Mouse (Mus musculus) lung, postnatal 14 days (tissue): ENCODE data around the gene Adprm.
"Not testable (repeated sequence)": the region's sequence is repeated elsewhere in the genome, so short reads cannot be mapped to it uniquely, and the experiment has no call there.

Experiments
- DNase-seq: peaks from one replicate; pipeline ENCODE4 v3.0.0; 2021

The Adprm gene

DNA sequence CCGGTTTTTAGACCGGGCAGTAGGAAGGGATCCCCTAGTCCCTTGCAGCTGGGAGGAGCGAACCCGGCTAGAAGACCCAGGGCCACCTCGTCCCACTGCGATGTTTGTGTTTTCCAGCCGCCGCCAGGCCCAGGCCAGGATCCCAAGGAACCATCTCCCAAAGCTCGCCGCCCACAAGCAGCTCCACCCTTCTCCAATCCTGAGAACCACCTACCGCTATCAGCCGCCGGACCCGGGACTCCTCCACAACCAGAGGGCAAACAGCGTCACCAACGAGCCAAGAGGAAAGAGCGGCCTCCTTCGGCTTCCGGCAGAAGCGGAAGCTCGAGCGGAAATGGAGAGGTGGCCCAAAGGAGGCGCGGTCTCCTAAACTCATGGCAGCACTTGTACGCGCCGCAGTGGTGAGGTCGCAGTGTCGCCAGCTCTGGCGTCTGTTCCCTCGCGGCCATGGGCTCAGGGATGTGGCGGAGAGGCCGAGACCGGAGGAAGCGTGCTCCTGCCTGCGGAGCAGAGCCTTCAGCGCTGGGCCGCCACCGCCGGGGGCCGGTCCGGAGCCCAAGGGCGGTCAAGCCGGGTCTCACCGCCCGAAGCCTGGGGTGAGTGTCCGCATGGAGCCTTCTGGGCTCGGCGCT, at the start of gene Adprm, which contains the start of gene Sco1:
Gene Adprm, minus strand, starts transcription at position 274 of the 632 bp plus-strand sequence.
Gene Sco1, plus strand, starts transcription at position 350 of the 632 bp plus-strand sequence.
- peak; percentile 88 for DNase-seq

DNA sequence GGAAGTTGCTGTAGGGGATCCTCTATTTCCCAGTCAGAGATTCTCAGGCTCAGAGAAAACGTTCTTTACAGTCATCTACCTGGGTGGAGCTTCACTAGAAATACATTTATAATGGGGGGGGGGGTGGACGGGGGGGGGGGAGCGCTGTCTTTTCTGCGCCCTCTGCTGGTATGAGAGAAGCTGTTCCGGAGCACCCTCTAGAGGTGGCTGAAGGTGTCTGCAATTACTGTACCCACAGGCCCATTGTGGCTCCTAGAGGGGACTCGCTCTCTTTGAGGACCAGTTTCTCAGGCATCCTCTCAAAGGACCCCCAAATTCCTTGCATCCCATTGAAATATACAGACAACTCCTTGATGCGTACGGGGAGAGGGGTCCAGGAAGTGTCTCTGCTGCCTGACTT, 49.3 kb upstream of the Adprm start:
- DNase-seq: peak; percentile 64

DNA sequence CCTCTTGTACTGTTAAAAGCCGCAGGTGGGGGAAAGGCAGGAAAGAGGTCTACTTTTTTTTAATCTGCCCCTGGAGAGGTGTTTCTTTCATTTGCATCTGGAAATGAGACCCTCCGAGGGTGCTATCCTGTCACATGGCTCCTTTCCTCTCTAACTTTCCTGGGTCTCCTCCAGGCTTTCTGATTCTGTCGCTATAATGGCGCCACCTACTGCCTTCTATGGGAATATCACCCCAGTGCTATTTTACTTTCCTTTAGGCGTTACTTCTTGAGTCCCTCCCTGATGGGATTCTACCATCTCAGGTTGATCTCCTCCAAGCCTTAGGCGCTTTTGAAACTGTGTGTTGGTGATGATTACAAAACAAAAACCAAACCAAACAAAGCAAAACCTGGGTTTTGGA, 47.8 kb upstream of the Adprm start:
- DNase-seq: peak; percentile 43

DNA sequence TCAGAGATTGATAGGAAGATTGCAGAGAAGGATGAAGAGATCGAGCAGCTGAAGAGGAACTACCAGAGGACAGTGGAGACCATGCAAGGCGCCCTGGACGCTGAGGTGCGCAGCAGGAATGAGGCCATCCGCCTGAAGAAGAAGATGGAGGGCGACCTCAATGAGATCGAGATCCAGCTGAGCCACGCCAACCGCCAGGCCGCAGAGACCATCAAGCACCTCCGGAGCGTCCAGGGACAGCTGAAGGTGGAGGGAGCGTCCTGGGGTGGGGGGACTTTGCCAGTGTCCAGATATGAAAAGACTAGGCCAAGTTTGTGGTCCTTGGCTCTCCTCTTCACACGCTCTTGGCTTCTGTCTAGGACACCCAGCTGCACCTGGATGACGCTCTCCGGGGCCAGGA, 46.8 kb upstream of the Adprm start:
- no peak for DNase-seq

DNA sequence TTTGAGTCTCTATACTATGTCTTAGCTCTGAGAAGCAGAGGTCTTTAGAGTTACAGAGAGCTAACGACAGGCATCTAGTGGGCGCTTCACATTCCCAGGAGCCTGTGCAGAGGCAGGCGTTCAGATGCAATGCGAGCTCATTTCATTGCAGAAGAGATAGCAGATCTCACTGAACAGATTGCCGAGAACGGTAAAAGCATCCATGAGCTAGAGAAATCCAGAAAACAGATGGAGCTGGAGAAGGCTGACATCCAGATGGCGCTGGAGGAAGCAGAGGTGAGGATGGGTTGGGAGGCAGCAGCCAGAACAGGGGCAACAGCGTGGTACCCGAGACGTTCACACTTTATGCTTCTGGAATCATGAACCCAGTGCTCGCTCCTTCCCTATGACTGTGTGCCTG, 46.0 kb upstream of the Adprm start:
- DNase-seq: no peak

DNA sequence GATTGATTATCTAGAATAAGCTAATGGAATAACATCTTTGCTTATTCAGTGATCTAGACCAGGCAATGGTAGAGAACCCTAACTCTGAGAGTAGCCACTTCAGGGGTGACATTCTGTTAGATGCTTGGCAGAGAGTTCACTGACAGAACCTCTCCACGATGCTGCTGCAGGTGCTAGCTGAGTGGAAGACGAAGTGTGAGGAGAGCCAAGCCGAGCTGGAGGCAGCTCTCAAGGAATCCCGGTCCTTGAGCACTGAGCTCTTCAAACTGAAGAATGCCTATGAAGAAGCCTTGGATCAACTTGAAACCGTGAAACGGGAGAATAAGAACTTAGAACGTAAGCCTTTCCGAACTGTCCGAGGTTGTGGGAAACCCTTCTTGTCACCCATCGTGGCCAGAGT, 45.3 kb upstream of the Adprm start:
- no peak for DNase-seq

DNA sequence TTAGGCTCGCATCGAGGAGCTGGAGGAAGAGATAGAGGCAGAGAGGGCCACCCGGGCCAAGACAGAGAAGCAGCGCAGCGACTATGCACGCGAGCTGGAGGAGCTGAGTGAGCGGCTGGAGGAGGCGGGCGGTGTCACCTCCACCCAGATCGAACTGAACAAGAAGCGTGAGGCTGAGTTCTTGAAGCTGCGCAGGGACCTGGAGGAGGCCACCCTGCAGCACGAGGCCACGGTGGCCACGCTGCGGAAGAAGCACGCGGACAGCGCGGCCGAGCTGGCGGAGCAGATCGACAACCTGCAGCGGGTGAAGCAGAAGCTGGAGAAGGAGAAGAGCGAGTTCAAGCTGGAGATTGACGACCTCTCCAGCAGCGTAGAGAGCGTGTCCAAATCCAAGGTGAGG, 42.1 kb upstream of the Adprm start:
- no peak for DNase-seq

DNA sequence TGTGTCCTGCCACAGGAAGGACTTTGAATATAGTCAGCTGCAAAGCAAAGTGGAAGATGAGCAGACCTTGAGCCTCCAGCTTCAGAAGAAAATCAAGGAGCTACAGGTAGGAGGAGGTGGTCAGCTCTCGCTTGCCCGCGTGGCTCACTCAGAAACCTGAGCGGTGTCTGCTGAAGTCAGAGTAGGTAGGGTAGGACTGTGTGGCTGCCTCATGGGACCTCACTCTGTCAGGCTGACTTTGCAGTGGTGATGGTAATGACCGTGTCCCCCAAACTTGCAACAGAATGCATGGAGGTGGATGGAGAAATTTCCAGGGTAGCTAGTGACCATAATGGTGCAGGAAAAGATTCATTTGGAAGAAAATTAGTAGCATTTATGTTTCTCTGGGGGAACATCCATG, 41.3 kb upstream of the Adprm start:
- no peak for DNase-seq

DNA sequence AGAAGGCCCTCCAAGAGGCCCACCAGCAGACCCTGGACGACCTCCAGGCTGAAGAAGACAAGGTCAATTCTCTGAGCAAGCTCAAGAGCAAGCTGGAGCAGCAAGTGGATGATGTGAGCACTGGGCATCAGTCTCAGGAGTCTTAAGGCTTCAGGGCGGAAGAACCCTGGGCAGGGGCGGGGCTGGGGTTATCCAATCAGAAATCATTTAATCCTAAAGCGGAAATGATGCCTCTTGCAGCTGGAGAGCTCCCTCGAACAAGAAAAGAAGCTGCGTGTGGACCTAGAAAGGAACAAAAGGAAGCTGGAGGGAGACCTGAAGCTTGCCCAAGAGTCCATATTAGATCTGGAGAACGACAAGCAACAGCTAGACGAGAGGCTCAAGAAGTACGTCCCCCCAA, 40.8 kb upstream of the Adprm start:
- no peak for DNase-seq

DNA sequence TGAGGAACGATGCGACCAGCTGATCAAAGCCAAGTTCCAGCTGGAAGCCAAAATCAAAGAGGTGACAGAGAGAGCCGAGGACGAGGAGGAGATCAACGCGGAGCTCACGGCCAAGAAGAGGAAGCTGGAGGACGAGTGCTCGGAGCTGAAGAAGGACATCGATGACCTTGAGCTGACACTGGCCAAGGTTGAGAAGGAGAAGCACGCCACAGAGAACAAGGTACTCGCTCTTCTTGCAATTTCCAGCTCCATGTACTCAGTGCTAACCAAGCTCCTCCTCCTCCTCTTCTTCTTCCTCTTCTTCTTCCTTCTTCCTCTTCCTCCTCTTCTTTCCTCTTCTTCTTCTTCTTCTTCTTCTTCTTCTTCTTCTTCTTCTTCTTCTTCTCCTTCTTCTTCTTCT, 40.0 kb upstream of the Adprm start:
- not testable (repeated sequence) for DNase-seq

DNA sequence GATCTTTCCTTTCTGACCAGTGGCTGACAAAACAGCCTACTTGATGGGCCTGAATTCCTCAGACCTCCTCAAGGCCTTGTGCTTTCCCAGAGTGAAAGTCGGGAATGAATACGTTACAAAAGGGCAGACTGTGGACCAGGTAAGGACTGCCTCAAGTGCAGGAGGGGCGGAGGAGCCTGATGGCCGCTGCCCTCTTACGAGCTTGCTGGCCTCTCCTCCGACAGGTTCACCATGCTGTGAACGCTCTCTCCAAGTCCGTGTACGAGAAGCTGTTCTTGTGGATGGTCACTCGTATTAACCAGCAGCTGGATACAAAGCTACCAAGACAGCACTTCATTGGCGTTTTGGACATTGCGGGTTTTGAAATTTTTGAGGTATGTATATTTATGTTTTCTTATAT, 34.8 kb upstream of the Adprm start:
- no peak for DNase-seq

DNA sequence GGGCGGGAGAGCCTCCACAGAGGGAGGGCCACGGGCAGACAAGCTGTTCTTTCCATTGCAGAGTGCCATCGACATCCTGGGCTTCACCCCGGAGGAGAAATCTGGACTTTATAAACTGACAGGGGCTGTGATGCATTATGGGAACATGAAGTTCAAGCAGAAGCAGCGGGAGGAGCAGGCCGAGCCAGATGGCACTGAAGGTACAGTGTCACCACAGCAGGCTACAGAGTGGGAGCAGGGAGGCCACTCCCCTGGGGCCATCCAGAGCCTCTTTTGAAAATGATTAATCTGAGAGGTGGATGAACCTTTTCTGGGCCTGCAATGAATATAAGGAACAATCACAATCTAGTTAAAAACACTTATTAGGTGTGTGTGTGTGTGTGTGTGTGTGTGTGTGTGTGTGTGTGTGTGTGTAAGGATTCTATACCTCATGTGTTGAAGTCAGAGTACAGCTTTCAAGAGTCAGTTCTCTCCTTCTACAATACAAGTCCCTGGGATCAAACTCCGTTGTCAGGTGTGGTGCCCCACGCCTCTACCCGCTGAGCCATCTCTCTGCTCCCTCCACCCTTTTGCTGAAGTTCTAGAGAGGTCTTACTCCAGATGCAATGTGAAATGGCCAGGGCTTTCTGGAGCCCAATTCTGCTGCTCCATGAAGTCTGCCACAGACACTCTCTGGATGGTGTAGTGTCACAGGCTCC, 34.2 kb upstream of the Adprm start:
- no peak for DNase-seq

DNA sequence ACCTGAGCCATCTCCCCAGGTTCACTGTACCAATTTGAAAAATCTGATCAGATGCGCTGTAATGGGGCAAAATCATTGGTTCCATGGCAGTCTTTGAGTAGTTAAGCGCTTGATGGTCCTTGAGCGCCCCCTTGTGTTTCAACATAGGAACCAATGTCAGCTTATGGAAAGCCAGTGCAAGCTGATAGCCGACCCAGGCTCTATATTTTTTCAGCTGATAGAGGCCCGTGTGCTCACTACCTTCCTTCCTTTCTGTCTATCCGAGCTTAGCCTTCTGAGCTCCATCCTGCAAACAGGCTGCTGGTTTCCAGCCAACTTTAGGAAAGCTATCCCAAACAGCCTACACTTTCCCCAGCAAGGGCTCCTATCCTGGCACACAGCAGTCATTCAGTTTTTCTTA, 33.1 kb upstream of the Adprm start:
- DNase-seq: peak; percentile 82

DNA sequence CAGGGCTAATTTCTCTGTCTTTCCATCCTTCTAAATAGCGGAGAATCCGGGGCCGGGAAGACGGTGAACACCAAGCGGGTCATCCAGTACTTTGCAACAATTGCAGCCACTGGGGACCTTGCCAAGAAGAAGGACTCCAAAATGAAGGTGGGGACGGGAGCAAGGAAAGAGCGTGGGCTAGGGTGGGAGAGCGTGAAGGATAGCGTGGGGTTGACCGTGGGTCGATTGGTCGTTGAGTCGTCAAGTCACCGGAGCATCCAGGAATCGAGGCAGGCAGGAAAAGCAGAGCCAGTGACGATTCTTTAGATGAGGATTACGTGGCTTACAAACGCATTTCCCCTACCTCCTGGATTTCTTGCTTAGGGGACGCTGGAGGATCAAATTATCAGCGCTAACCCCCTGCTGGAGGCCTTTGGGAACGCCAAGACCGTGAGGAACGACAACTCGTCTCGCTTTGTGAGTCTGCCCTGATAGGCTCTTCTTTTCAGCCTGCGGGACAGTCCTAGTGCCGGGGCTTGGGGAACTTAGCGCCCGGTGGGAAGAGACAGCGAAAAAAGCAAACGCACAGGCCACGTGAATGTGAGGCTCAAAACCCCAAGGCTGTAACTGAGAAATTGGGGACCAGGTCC, 31.4 kb upstream of the Adprm start:
- no peak for DNase-seq

DNA sequence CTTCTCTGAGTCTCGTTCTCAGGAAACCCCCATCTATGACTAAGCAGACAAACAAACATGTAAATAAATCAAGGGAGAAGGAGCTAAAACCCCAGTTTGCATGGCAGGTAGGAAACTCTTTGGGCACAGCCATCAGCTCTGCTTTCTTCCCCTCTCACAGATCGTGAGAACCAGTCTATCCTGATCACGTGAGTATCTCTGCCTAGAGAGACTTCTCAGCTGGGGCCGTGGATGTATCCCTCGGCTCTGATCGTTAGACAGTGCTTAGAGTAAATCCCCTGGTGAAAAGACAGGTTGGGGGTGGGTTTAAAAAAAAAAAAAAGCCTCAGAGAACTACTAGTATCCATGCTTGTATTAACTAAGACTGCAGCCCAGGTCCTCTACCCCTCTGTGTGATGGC, 30.8 kb upstream of the Adprm start:
- no peak for DNase-seq

DNA sequence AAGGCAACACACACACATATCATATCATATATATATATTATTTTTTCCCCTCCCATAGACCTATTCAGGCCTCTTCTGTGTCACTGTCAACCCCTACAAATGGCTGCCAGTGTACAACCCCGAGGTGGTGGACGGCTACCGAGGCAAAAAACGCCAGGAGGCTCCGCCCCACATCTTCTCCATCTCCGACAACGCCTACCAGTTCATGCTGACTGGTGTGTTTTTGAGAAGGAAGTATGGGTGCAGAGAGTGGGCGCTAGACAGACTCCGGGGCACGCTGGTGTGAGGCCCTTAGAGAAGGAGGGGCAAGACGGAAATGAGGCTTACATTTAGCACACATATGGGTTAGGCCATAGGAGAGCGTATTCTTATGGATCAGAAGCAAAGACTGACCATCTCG, 30.4 kb upstream of the Adprm start:
- DNase-seq: no peak

DNA sequence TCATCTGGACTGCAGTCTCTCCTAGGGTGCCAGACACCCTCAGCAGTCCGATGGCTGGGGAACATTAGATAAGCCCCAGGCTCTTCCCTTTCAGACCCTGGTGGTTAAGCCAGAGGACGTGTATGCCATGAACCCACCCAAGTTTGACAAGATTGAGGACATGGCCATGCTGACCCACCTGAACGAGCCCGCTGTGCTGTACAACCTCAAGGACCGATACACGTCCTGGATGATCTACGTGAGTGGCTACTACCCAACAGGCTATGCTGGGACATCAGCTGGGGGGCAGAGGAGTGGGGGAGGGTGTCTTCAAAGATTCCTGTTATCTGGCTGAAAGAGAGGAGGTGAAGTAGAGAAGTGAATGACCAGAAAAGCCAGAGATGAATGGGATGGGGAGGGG, 29.8 kb upstream of the Adprm start:
- DNase-seq: no peak

DNA sequence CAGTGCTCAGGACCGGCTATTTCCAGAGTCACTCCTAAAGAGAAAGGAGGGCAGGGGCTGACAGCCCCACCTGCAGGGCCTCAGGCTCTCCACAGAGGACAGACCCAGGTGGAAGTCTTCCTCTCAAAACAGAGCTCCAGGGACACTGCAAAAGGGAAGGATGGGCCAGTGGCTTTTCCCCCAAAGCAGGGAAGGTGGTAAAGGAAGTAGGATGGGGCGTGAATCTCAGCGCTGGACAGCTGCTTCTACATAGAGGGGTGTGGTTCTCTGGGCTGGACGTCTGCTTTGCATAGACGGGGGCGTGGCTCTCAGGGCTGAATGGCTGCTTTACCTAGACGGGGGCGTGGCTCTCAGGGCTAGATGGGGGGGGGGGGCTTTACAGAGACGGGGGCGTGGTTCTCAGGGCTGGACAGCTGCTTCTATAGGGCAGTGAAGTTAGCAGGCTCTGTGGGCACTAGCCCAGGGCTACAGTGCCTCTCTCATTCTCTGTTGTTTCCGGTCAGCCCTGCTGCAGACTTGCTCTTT, 28.8 kb upstream of the Adprm start:
- DNase-seq: peak; percentile 38

DNA sequence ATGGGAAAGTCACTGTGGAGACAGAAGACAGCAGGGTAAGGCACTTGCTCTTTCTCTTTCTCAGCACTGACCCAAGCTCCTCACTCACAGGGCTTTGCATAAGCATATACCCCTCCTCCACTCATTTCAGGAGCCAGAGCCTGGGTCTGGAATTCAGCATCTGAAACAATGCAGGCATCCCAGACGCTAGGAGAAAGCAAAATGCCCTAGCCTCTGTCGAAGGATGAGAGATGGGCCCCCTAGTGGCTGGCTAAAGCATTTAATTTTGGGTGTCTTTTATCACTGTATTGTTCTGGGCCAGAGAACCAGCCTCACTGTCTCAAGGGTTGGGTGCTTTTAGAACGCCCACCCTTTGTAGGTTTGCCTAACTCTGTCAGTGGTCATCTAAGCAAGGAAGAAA, 27.8 kb upstream of the Adprm start:
- peak; percentile 72 for DNase-seq

DNA sequence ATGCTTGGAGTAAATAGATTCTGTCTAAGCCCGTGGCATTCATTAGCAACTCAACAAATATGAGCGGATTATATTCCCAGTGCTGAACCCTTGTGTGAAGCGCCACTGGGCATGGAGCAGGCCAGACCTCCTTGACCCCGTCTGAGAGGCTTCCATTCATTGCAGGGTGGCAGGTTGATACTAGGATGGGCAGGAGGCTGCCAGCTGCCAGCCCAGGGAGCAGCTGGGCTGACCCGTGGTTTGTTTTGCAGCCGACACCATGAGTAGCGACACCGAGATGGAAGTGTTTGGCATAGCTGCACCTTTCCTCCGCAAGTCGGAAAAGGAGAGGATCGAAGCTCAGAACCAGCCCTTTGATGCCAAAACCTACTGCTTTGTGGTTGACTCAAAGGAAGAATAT, 27.3 kb upstream of the Adprm start:
- no peak for DNase-seq

DNA sequence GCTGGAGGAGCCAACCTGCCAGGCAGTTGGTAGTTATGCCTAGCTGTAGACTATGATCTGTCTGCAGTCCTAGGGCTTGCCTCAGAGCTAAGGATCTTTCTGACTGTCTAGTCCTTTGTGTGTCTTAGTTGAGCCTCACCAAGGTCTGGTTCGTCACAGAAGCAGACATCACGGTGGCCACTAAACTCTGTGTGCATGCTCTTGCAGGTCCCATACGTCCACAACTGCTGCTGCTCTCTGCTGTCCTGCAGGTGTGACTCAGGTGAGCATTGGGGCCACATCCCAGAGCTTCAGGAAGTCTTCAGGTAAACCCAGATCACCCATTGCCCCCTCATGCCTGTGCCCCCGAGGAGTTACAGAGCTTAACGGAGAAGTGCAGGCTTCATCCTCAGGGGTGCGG, 26.5 kb upstream of the Adprm start:
- DNase-seq: no peak

DNA sequence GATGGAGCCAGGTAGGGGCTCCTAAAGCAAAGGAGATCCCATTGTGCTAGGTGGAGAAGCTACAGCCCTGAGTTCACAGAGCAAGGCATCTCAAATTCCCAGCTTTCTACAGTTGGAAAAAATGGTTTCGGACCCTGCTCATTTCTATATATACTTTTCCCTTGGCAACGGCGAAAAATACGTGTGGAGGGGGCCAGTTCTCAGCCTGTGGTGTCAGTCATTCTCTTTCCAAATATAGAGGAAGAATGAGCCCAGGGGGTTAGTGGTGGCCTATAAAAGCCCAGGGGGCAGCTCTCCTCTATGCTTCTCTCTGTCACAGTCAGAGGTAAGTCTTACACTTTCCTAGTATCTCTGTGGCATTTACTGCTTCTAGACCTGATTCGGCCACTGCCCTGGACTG, 25.6 kb upstream of the Adprm start, which contains the start of gene Myh3:
Gene Myh3, plus strand, starts transcription at position 301 of the 400 bp plus-strand sequence.
- no peak for DNase-seq

DNA sequence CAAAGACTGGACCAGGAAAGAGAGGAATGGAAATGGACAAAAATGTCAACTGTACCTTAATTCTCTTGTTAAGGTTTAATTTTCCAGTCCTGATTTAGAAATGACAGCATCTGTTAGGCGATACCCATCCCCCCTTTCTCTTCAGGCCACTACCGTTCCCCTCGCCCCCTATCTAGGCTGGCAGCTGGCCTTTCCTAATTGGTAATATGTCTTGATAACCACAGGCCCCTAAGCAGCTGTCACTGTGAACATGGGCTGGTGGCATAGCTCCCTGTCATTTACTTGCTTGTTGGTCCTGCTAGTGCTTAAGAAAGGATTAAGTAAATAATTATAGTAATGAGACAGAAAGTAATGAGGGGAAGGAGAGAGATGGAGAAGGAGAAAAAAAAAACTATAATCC, 25.0 kb upstream of the Adprm start:
- no peak for DNase-seq

DNA sequence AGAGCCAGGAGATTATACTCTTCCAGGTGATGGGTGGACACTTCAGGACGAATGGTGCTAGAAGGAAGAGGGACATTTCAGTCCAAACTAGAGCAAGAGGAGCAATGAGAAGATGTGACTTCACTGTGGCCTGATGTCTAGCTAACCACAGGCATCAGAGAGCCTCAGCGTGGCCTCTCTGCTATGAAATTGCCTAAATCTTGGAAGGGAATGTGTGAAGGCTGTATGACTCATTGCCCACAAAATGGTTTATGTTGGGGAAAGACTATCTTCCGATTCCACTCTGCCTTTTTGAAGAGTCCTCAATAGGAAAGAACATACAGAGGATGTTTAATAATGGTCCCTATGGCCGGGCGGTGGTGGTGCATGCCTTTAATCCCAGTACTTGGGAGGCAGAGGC, 24.4 kb upstream of the Adprm start:
- DNase-seq: no peak
